In the genomic region with DNA sequence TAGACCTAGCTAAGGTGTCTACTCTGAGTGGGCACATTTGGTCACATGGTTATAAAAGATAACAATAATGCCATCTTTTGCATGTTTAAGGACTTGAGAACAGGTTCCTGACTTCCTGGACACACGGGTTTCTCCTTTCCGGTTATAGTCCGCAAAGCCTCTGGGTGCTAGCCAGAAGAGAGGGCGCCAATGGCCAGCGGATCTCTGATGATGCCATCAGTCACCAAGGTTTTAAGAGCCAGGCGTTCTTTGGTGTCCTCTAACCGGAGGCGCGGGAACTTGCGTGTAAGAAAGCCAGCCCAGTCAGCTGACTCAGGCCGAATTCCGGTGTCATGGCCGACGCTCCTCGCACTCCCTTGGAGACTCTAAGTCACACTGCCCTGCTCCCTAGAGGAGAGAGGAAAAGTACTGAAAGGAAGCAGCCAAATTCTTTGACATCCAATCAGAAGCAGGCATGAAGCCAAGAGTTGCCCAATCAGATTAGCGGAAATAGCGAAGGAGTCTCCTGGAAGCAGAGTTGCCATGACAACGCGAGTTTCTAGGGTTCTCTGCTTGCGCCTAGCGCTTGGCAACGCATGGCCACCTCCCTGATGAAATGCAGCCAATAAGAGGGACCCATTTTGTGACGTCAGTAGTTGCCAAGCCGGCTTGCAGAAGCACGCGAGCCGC, we compare ENCODE assay signal across 8 mouse cellular contexts. TPM values are rescaled to one million over a fixed set of nuclear protein-coding genes. Genes with fewer than 3 reads are reported as not detected.
A peak's percentile ranks its signal among the peaks of the same experiment; 100 is the strongest.
DNase-seq lines count a peak whose midpoint lies in the region; ATAC-seq and TF ChIP-seq lines count a peak whose summit lies in the region.

No protein-coding gene starts in this region.

- H3K4me1 ChIP-seq in ES-E14 (ENCODE audit: control insufficient read depth in 2 of 2, insufficient read depth in 2 of 2, low read length in 2 of 2, poor library complexity in 1 of 2) = peaks cover 0 to 2% of the 10 kb centered on the region in 2 experiments; a peak in 1 of 4 replicates
- peaks cover 8% of the 10 kb centered on the region for H3K4me1 ChIP-seq in forebrain, embryonic 15.5 days
- no peaks in the 10 kb centered on the region for H3K4me1 ChIP-seq in lung, adult 2 months (ENCODE audit: control insufficient read depth, insufficient read depth, low read length)

- peak; percentile 16; the same call in 1 of the 2 replicates for TF ChIP-seq POLR2A in lung, adult 2 months (IDR thresholded peaks at IDR 0.05; ENCODE audit: borderline replicate concordance, extremely low read depth, low read depth, low read length)

- H3K27me3 ChIP-seq in forebrain, embryonic 15.5 days = no peaks in the 10 kb centered on the region

- peak overlapping the region; percentile 59; the same call in 1 of the 2 replicates for H3K27ac ChIP-seq in ES-E14 (ENCODE audit: insufficient read depth, low read depth, low read length, poor library complexity, severe bottlenecking)
- peak overlapping the region; percentile 89 for H3K27ac ChIP-seq in forebrain, embryonic 15.5 days (replicated peaks)

- H3K4me3 ChIP-seq in ES-E14 (ENCODE audit: insufficient read depth in 1 of 2, low read depth in 1 of 2, low read length in 2 of 2, poor library complexity in 1 of 2, severe bottlenecking in 1 of 2) = peak overlapping the region; percentile 26 to 29; a peak in 3 of 4 replicates
- peak overlapping the region; percentile 44 for H3K4me3 ChIP-seq in forebrain, embryonic 15.5 days
- peak overlapping the region; percentile 52 for H3K4me3 ChIP-seq in lung, adult 2 months (replicated peaks; ENCODE audit: extremely low read depth, low read depth, low read length)

- TF ChIP-seq CTCF in lung, adult 2 months (IDR thresholded peaks at IDR 0.05; ENCODE audit: insufficient read depth, low read length) = no peak

- in situ Hi-C loops in ES-E14 (cut with MboI; ENCODE audit: low sequenced_read_pairs in 2 of 2, unreplicated experiment in 2 of 2) = no loop called here

- H3K9me3 ChIP-seq in ES-E14 (ENCODE audit: control insufficient read depth, insufficient read depth, low read depth, low read length) = no peaks in the 10 kb centered on the region
- H3K9me3 ChIP-seq in forebrain, embryonic 15.5 days = no peaks in the 10 kb centered on the region

- peak; percentile 100 for DNase-seq in ES-E14 (ENCODE audit: low read depth, low spot score)
- DNase-seq in cerebellum, adult 11-12 months = peak; percentile 98
- DNase-seq in heart, postnatal 25 days (ENCODE audit: low spot score) = peak; percentile 67
- DNase-seq in layer of hippocampus, adult 18-20 months (ENCODE audit: low spot score in 2 of 2) = peak; percentile 96 to 99
- DNase-seq in lung, adult 2 months = peak; percentile 59
- DNase-seq in thymus, adult 18-20 months = peak; percentile 65 to 83

- peak overlapping the region; percentile 57; the same call in 1 of the 2 replicates for H3K9ac ChIP-seq in ES-E14 (ENCODE audit: insufficient read depth, low read depth, low read length, poor library complexity, severe bottlenecking)
- peak overlapping the region; percentile 30; the same call in 1 of the 2 replicates for H3K9ac ChIP-seq in forebrain, embryonic 15.5 days (replicated peaks)

- peak overlapping the region; percentile 82 for H3K4me2 ChIP-seq in forebrain, embryonic 15.5 days (replicated peaks)

- WGBS in forebrain, embryonic 15.5 days = 2% methylated on average over 27 of the region's 27 CpGs
- 2% methylated on average over 27 of the region's 27 CpGs for WGBS in lung, adult 2 months

- ATAC-seq in forebrain, embryonic 15.5 days (replicated peaks) = peak; percentile 95
- ATAC-seq in neutrophil, adult 5-6 weeks (ENCODE audit: extremely low read depth, insufficient number of reproducible peaks, low FRiP score, poor library complexity, severe bottlenecking) = peak; percentile 75

- H3K36me3 ChIP-seq in ES-E14 (ENCODE audit: control insufficient read depth, insufficient read depth, low read length, poor library complexity, severe bottlenecking) = no peaks in the 10 kb centered on the region
- H3K36me3 ChIP-seq in forebrain, embryonic 15.5 days = no peaks in the 10 kb centered on the region

- intact Hi-C loops in heart, postnatal 25 days (cut with DNase I) = no loop called here

TF ChIP-seq in ES-E14, 5 proteins besides CTCF, POLR2A, EP300 and RAD21:
- TF ChIP-seq MAFK (IDR thresholded peaks at IDR 0.05; ENCODE audit: insufficient read depth, low read depth, low read length) = no peak
- TF ChIP-seq CHD2 (IDR thresholded peaks at IDR 0.05; ENCODE audit: low read depth, low read length) = peak; percentile 97
- no peak for TF ChIP-seq HCFC1 (IDR thresholded peaks at IDR 0.05; ENCODE audit: borderline replicate concordance, insufficient read depth, low read length)

RNA-seq across cellular contexts. Expression of gene 1700008O03Rik, which starts 19.9 kb away (rescaled TPM):
- total RNA-seq in ES-E14 (2012; rRNA removed) = 1.4 and 4.8 TPM in 2 replicates
- polyA plus RNA-seq in forebrain, embryonic 15.5 days (2015; fragmentation: Nextera tagmentation; extraction: Ambion mirVana) = 1.1 and 1.4 TPM in 2 replicates
- under 1 TPM; 0.28 to 0.62 TPM for total RNA-seq in heart, postnatal 25 days (2021)
- total RNA-seq in layer of hippocampus, adult 18-20 months (2021) = 1 to 10 TPM; 2.1 to 4.5 TPM
- polyA plus RNA-seq in lung, adult 2 months (2012; rRNA removed) = 0.98 and 1.2 TPM in 2 replicates
- not detected in 2 replicates for total RNA-seq in neutrophil, adult 5-6 weeks (2017)

RNA-seq across cellular contexts. Expression of gene Syt3, which starts 21.6 kb away (rescaled TPM):
- total RNA-seq in ES-E14 (2012; rRNA removed) = 5.8 and 8.0 TPM in 2 replicates
- polyA plus RNA-seq in forebrain, embryonic 15.5 days (2015; fragmentation: Nextera tagmentation; extraction: Ambion mirVana) = 24.5 and 26.7 TPM in 2 replicates
- 1 to 10 TPM; 1.3 to 2.2 TPM for total RNA-seq in heart, postnatal 25 days (2021)
- total RNA-seq in layer of hippocampus, adult 18-20 months (2021) = 10 to 100 TPM; 85.4 to 87.4 TPM
- 2.8 and 3.1 TPM in 2 replicates for polyA plus RNA-seq in lung, adult 2 months (2012; rRNA removed)
- not detected in 2 replicates for total RNA-seq in neutrophil, adult 5-6 weeks (2017)

RNA-seq across cellular contexts. Expression of gene Lrrc4b, which starts 23.3 kb away (rescaled TPM):
- total RNA-seq in ES-E14 (2012; rRNA removed) = 0.18 TPM in 1 of 2 replicates, not detected in the other
- 15.6 and 15.7 TPM in 2 replicates for polyA plus RNA-seq in forebrain, embryonic 15.5 days (2015; fragmentation: Nextera tagmentation; extraction: Ambion mirVana)
- total RNA-seq in heart, postnatal 25 days (2021) = 10 to 100 TPM; 27.9 to 32.7 TPM
- 100 to 1,000 TPM; 336 to 349 TPM for total RNA-seq in layer of hippocampus, adult 18-20 months (2021)
- 4.5 and 4.9 TPM in 2 replicates for polyA plus RNA-seq in lung, adult 2 months (2012; rRNA removed)
- not detected in 2 replicates for total RNA-seq in neutrophil, adult 5-6 weeks (2017)

RNA-seq across cellular contexts. Expression of gene Aspdh, which starts 59.7 kb away (rescaled TPM):
- not detected in 2 replicates for total RNA-seq in ES-E14 (2012; rRNA removed)
- polyA plus RNA-seq in forebrain, embryonic 15.5 days (2015; fragmentation: Nextera tagmentation; extraction: Ambion mirVana) = 4.3 and 5.8 TPM in 2 replicates
- 1 to 10 TPM in 1 of 2 experiments, under 1 TPM in 1; 0.70 to 1.3 TPM for total RNA-seq in heart, postnatal 25 days (2021)
- 10 to 100 TPM; 13.0 TPM for total RNA-seq in layer of hippocampus, adult 18-20 months (2021)
- polyA plus RNA-seq in lung, adult 2 months (2012; rRNA removed) = 0.24 and 0.50 TPM in 2 replicates
- not detected in 2 replicates for total RNA-seq in neutrophil, adult 5-6 weeks (2017)

Comparison
In these comparisons a context has a peak if more than half of its experiments do, and no peak if none do; other contexts are left out.
1. Peak in every context shown above with its lines: DNase-seq, ATAC-seq, H3K4me3 ChIP-seq and H3K27ac ChIP-seq.
2. RNA of gene Lrrc4b, which starts 23.3 kb away (total RNA-seq): 336 to 349 TPM in layer of hippocampus, adult 18-20 months and 27.9 to 32.7 TPM in heart, postnatal 25 days; 0.18 TPM in ES-E14 and not detected in neutrophil, adult 5-6 weeks; every median in the first group is over 10 times any median in the second.